Mouse (Mus musculus): ENCODE measurements around the gene March6. TPM values are rescaled to one million over a fixed set of nuclear protein-coding genes. Genes with fewer than 3 reads are reported as not detected.

March6 gene
- total RNA-seq, 4 experiments from 2014 or later, result 181 to 200 (median 192) TPM

GRCm38 (mm10) chr15:31511795-31512194, 19.1 kb downstream of the March6 start:
- no peak for DNase-seq (ENCODE audit: low spot score in 2 of 2)

DNA sequence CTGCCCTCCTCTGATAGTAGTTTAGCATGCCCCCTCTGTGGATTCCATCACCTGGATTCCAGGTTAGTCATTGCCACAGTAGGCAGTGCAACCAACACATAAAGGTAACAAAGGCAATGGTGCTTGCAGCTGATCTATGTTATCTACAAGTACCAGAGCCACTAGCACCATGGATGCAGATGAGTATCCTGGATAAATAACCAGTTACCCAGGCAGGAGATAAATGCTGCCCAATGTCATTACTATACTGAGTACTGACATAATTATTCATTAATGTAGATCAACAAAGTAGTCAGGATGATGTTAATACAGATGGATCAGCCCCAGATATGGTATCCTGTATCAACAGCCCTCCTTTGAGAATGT, 19.5 kb downstream of the March6 start:
- no peak for DNase-seq (ENCODE audit: low spot score in 2 of 2)

GRCm38 (mm10) chr15:31510477-31511405, 20.1 kb downstream of the March6 start:
- no peak for DNase-seq (ENCODE audit: low spot score in 2 of 2)

- DNase-seq (ENCODE audit: low spot score in 2 of 2), result no peak
Observed at GRCm38 (mm10) chr15:31505082-31505481, 25.8 kb downstream of the March6 start.

DNA sequence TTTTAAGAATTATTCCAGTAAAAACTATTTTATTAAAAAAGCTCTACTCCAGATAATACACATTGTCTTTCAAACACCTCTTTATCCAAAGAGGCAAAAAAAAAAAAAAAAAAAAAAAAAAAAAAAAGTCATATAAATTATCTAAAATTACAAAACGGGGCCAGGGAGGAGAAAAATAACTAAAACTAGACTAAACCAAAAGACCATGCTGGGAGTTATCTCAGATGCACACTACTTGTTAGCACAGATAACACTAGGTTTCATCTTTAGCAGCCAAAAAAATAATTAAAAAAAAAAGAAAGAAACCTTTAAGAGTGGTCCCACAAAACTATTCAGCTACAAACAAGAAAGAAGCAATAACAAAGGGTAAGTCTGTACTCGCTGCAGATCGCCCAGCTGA, 27.4 kb downstream of the March6 start:
- DNase-seq (ENCODE audit: low spot score in 2 of 2), result no peak

DNA sequence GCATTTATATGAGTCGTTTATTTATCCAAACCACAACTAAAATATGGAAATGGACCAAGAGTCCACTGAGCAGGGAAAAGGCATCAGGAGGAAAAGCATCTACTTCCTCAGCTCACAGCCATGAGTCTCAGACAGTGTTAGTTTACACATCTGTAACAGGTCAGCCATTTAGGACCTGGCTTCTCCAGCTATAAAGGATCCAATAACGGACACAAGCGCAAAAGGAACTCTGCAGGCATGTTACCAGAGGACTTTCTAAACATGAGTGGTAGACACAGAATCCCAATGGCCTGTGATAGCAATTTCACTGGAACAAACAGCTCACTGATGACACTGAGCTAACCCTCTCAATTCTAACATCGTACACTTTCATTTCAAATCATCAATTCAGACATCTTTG, 27.9 kb downstream of the March6 start:
- DNase-seq (ENCODE audit: low spot score in 2 of 2), result no peak

DNA sequence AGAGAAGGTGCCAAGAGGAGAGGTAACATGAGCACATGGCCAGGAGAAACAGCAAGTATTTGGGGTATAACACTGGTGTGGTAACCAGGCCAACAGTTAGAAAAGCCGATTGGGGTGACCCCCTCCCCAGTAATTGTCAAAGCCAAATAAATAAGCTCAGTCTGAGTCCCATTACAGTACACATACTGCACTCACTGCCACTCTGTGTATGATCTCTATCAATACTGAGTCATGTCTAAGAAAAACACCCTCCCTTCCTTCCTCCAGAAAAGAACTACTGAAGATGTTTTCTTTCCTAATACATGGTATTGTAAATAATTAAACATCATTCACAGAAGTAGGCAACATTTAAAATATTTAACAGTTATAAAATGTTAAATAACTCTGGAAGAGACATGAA, 28.5 kb downstream of the March6 start:
- DNase-seq (ENCODE audit: low spot score in 2 of 2), result no peak

DNA sequence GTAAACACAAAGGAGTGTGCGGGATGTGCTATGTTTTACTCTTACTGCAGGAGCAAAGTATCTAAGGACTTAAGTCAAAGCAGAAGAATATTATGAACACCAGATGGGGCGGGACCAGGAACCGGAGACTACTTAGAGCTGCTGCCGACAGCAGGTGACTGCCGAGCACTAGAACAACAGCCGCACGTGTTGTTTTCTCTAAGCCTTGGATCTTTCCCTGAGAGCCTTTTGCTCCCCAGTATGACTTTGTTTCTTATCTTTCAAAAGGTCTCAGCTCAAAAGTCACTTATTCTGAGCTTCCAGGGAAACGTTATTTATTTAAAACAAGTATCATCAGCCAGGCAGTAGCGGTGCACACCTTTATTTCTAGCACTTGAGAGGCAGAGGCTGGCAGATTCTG, 36.0 kb downstream of the March6 start:
- DNase-seq (ENCODE audit: low spot score in 2 of 2), result no peak

- no peak for DNase-seq (ENCODE audit: low spot score in 2 of 2)
Observed at GRCm38 (mm10) chr15:31494310-31494709, 36.5 kb downstream of the March6 start.

GRCm38 (mm10) chr15:31487407-31487806, 43.4 kb downstream of the March6 start:
- DNase-seq (ENCODE audit: low spot score in 2 of 2), result no peak

DNA sequence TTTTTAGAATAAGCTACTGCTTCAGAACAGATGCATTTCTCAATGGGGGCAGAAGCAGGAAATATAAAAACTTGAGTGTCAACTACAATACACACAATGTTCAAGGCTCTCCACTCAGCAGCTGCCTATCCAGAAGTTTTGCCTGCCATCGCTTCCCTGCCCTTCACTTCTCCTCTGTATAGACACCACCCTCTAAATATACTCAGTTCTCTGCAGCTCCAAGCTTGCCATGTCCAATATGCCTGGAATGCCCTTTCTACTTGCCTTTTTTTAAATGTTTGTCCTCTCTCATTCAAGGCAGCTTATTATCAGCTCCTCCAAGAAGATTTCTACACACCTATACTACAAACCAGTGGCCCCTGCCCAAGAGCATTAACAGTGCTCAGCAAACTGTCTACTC, 54.2 kb downstream of the March6 start:
- no peak for DNase-seq (ENCODE audit: low spot score in 2 of 2)

DNA sequence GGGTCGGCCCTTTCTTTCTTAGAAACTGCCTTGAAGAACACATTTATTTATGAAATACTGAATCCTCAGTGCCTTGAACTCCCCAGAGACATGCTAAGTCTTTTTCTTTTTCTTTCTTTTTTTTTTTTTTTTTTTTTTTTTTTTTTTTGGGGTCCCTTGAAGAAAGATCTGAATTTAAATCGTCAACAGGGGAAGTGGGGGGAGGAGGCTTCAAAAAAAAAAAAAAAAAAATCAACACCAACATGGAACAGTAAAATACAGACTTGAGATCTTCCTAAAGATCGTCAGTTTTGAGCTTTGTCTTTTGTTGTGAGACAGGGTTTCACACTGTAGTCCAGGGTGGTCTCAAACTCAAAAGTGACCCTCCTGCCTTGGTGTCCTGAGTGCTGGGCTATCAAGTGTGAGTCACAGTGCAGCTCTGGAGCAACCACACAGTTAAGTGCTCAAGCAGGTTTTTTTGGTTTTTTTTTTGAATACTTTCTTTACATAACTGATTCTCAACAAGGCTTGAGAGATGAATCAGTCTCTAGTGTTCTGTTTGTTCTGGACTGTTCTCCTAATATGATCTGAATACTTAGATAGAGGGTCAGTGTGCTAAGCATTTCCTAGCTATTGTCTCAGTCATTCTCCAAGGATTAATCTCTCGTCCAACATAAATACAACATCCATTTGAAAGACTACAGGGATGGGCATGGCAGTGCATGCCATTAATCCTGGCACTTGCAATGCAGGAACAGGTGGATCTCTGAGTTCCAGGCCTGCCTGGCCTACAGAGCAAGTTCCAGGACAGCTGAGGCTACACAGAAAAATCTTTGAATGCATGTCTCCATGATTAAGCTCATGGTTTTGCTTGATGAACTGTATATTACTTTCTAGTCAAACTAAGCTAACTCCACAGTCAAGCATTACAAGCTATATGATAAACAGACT, 57.9 kb downstream of the March6 start:
- no peak for DNase-seq (ENCODE audit: low spot score in 2 of 2)

GRCm38 (mm10) chr15:31471529-31471928, 59.3 kb downstream of the March6 start:
- DNase-seq (ENCODE audit: low spot score in 2 of 2), result no peak

DNA sequence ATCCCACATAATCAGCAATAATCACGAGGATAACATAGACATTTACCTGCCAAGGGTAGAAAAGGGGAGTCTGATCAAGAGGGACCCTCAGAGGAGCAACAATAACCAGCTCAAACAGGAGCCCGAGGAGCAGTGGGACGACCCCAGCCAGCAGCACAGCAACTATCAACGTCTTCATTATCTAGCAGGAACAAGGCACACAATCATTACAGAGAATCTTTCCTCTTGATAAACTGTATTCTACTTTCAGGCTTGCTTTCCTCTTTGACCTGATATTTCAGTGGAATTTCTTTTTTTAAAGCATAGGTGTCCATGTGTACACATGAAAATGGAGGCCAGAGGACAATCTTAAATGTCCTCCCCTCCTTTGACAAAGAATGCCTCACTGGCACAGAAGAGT, 61.4 kb downstream of the March6 start:
- DNase-seq (ENCODE audit: low spot score in 2 of 2), result no peak

- DNase-seq (ENCODE audit: low spot score in 2 of 2), result no peak
Observed at GRCm38 (mm10) chr15:31468806-31469205, 62.0 kb downstream of the March6 start.

- DNase-seq (ENCODE audit: low spot score in 2 of 2), result no peak
Observed at GRCm38 (mm10) chr15:31466749-31467148, 64.1 kb downstream of the March6 start.

DNA sequence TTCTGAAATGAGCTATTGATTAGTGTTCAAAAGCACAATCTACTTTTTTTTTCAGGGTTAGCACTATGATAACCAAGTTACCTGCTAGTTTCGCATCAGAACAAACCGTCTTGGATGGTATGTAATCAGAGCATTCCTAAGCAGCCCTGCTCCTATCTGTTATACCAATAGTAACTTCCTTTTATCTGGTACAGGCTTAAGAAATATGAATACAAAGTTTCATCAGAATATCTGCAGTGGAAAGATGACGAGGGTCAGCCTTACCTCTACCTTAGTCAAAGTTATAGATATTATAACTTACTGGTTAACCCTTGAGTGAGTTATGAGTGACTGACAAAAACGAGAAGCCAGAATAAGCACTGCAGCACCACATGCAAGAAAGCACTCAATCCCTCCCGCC, 64.6 kb downstream of the March6 start:
- DNase-seq (ENCODE audit: low spot score in 2 of 2), result no peak

- DNase-seq (ENCODE audit: low spot score in 2 of 2), result no peak
Observed at GRCm38 (mm10) chr15:31465806-31466205, 65.0 kb downstream of the March6 start.

GRCm38 (mm10) chr15:31460571-31460970, 70.3 kb downstream of the March6 start:
- DNase-seq (ENCODE audit: low spot score in 2 of 2), result no peak

GRCm38 (mm10) chr15:31458081-31458480, 72.8 kb downstream of the March6 start:
- no peak for DNase-seq (ENCODE audit: low spot score in 2 of 2)

- no peak for DNase-seq (ENCODE audit: low spot score in 2 of 2)
Observed at GRCm38 (mm10) chr15:31456381-31456780, 74.5 kb downstream of the March6 start.

DNA sequence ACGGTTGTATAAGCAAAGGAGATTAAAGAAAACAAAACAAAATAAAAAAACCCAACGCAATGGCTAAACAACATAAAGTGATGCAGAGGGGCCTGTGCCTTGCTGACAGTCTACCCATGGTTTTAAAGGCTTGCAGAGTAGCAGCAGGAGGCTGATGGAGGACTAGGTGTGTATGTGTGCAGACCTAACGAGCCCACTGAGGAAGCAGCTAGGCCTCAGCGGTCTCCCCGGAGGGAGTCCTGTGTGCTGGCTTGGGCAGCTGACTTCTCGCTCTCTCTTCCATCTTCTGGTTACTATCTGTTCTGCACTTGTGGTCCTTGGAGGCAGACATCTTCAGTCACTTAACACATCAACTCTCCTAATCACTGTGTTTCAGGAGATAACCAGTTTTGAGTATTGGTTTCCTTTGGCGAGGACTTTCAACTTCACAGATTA, 76.0 kb downstream of the March6 start:
- DNase-seq (ENCODE audit: low spot score in 2 of 2), result no peak
